Mouse (Mus musculus): ENCODE results near the gene Pym1. TPM values are rescaled to one million over a fixed set of nuclear protein-coding genes. Genes with fewer than 3 reads are reported as not detected.

Pym1 gene
- total and polyA plus RNA-seq, 2 experiments from 2014 or later, result 16.5 to 37.1 TPM

- H3K9me3 ChIP-seq (replicated peaks; ENCODE audit: control insufficient read depth, low read length), result no peaks in the 10 kb centered on the region
- TF ChIP-seq EP300 (IDR thresholded peaks at IDR 0.05; ENCODE audit: low read depth) (no peak), CTCF (IDR thresholded peaks at IDR 0.05; ENCODE audit: low read depth) (no peak)
- DNase-seq (ENCODE audit: low spot score), result peak; percentile 52
- peaks cover 34% of the 10 kb centered on the region for H3K4me1 ChIP-seq (ENCODE audit: control insufficient read depth, insufficient read depth)
- peak within 1 kb of the TSS; percentile 80 for H3K4me2 ChIP-seq (ENCODE audit: low read depth, low read length)
- ATAC-seq (ENCODE audit: insufficient read depth, low read depth), result no peak; the same call in 1 of the 2 replicates
- H3K36me3 ChIP-seq (replicated peaks; ENCODE audit: control insufficient read depth, insufficient read depth, low read length), result peaks cover 20% of the 10 kb centered on the region
- no peaks in the 10 kb centered on the region for H3K27me3 ChIP-seq (ENCODE audit: control insufficient read depth, insufficient read depth, low read length)
- WGBS, result 0% methylated on average over 14 of the region's 14 CpGs
- peak within 1 kb of the TSS; percentile 73 for H3K4me3 ChIP-seq (ENCODE audit: low read depth, low read length)
- H3K27ac ChIP-seq (ENCODE audit: low read depth), result peak within 1 kb of the TSS; percentile 98
- H3K9ac ChIP-seq (replicated peaks; ENCODE audit: low read depth, low read length), result peak within 1 kb of the TSS; percentile 79
Measured at GRCm38 (mm10) chr10:128803771-128804270, 56.1 kb downstream of the Pym1 start, which contains the start of gene Dnajc14. TSS of gene Dnajc14 (plus strand) at chr10:128804062.

- Histone ChIP-seq H3K9ac (replicated peaks; ENCODE audit: low read depth, low read length) (peak within 1 kb of the TSS; percentile 79), H3K4me2 (ENCODE audit: low read depth, low read length) (peak within 1 kb of the TSS; percentile 80), H3K27ac (ENCODE audit: low read depth) (peak within 1 kb of the TSS; percentile 98), H3K4me3 (ENCODE audit: low read depth, low read length) (peak within 1 kb of the TSS; percentile 73), H3K4me1 (ENCODE audit: control insufficient read depth, insufficient read depth) (peaks cover 39% of the 10 kb centered on the region), H3K9me3 (replicated peaks; ENCODE audit: control insufficient read depth, low read length) (no peaks in the 10 kb centered on the region), H3K27me3 (ENCODE audit: control insufficient read depth, insufficient read depth, low read length) (no peaks in the 10 kb centered on the region), H3K36me3 (replicated peaks; ENCODE audit: control insufficient read depth, insufficient read depth, low read length) (peaks cover 21% of the 10 kb centered on the region)
- under 1% methylated on average over 28 of the region's 28 CpGs for WGBS
- ATAC-seq (ENCODE audit: insufficient read depth, low read depth), result peak; percentile 45
- TF ChIP-seq EP300 (IDR thresholded peaks at IDR 0.05; ENCODE audit: low read depth) (peak; percentile 8; the same call in 1 of the 2 replicates), CTCF (IDR thresholded peaks at IDR 0.05; ENCODE audit: low read depth) (no peak)
- peak; percentile 68 for DNase-seq (ENCODE audit: low spot score)
Measured at GRCm38 (mm10) chr10:128804271-128805091, 56.8 kb downstream of the Pym1 start, which contains the start of gene Tmem198b. TSS of gene Tmem198b (minus strand) at chr10:128804370.

GRCm38 (mm10) chr10:128805092-128806000, 57.7 kb downstream of the Pym1 start:
- H3K9me3 ChIP-seq (replicated peaks; ENCODE audit: control insufficient read depth, low read length), result no peaks in the 10 kb centered on the region
- peaks cover 21% of the 10 kb centered on the region for H3K36me3 ChIP-seq (replicated peaks; ENCODE audit: control insufficient read depth, insufficient read depth, low read length)
- H3K9ac ChIP-seq (replicated peaks; ENCODE audit: low read depth, low read length), result peak overlapping the region; percentile 79
- H3K4me1 ChIP-seq (ENCODE audit: control insufficient read depth, insufficient read depth), result peaks cover 39% of the 10 kb centered on the region
- peak; percentile 94 for ATAC-seq (ENCODE audit: insufficient read depth, low read depth)
- TF ChIP-seq EP300 (IDR thresholded peaks at IDR 0.05; ENCODE audit: low read depth) (peak; percentile 68), CTCF (IDR thresholded peaks at IDR 0.05; ENCODE audit: low read depth) (peak; percentile 35)
- no peaks in the 10 kb centered on the region for H3K27me3 ChIP-seq (ENCODE audit: control insufficient read depth, insufficient read depth, low read length)
- peak overlapping the region; percentile 80 for H3K4me2 ChIP-seq (ENCODE audit: low read depth, low read length)
- peak; percentile 97 for DNase-seq (ENCODE audit: low spot score)
- peak overlapping the region; percentile 98 for H3K27ac ChIP-seq (ENCODE audit: low read depth)
- 1% methylated on average over 57 of the region's 70 CpGs for WGBS
- peak overlapping the region; percentile 73 for H3K4me3 ChIP-seq (ENCODE audit: low read depth, low read length)

- Histone ChIP-seq H3K9ac (replicated peaks; ENCODE audit: low read depth, low read length) (peak overlapping the region; percentile 66; the same call in 1 of the 2 replicates), H3K4me1 (ENCODE audit: control insufficient read depth, insufficient read depth) (peaks cover 39% of the 10 kb centered on the region), H3K27me3 (ENCODE audit: control insufficient read depth, insufficient read depth, low read length) (no peaks in the 10 kb centered on the region), H3K4me2 (ENCODE audit: low read depth, low read length) (peak overlapping the region; percentile 80), H3K4me3 (ENCODE audit: low read depth, low read length) (peak overlapping the region; percentile 73), H3K9me3 (replicated peaks; ENCODE audit: control insufficient read depth, low read length) (no peaks in the 10 kb centered on the region), H3K27ac (ENCODE audit: low read depth) (peak overlapping the region; percentile 23; the same call in 1 of the 2 replicates), H3K36me3 (replicated peaks; ENCODE audit: control insufficient read depth, insufficient read depth, low read length) (peaks cover 15% of the 10 kb centered on the region)
- TF ChIP-seq EP300 (IDR thresholded peaks at IDR 0.05; ENCODE audit: low read depth), result no peak
- TF ChIP-seq CTCF (IDR thresholded peaks at IDR 0.05; ENCODE audit: low read depth), result no peak
- WGBS, result 42% methylated on average over 6 of the region's 6 CpGs
- no peak for ATAC-seq (ENCODE audit: insufficient read depth, low read depth)
- no peak for DNase-seq (ENCODE audit: low spot score)
Measured at GRCm38 (mm10) chr10:128806086-128806485, 58.4 kb downstream of the Pym1 start.

GRCm38 (mm10) chr10:128807018-128807417, 59.3 kb downstream of the Pym1 start:
- ATAC-seq (ENCODE audit: insufficient read depth, low read depth), result no peak
- TF ChIP-seq EP300 (IDR thresholded peaks at IDR 0.05; ENCODE audit: low read depth) (no peak), CTCF (IDR thresholded peaks at IDR 0.05; ENCODE audit: low read depth) (no peak)
- WGBS, result 78% methylated on average over 8 of the region's 8 CpGs
- peak overlapping the region; percentile 73 for H3K4me3 ChIP-seq (ENCODE audit: low read depth, low read length)
- peaks cover 11% of the 10 kb centered on the region for H3K36me3 ChIP-seq (replicated peaks; ENCODE audit: control insufficient read depth, insufficient read depth, low read length)
- no peaks in the 10 kb centered on the region for H3K27me3 ChIP-seq (ENCODE audit: control insufficient read depth, insufficient read depth, low read length)
- peaks cover 39% of the 10 kb centered on the region for H3K4me1 ChIP-seq (ENCODE audit: control insufficient read depth, insufficient read depth)
- DNase-seq (ENCODE audit: low spot score), result no peak
- H3K9me3 ChIP-seq (replicated peaks; ENCODE audit: control insufficient read depth, low read length), result no peaks in the 10 kb centered on the region
- H3K9ac ChIP-seq (replicated peaks; ENCODE audit: low read depth, low read length), result peak overlapping the region; percentile 66; the same call in 1 of the 2 replicates
- no peak overlapping the region for H3K27ac ChIP-seq (ENCODE audit: low read depth)
- peak overlapping the region; percentile 80 for H3K4me2 ChIP-seq (ENCODE audit: low read depth, low read length)

Other genes starting within 250 kb of the Pym1 start
- gene Myl6b, start 249.2 kb upstream of the Pym1 start, total RNA-seq (2014; rRNA removed; ENCODE audit: low replicate concordance), result 3.2 and 4.8 TPM in 2 replicates
- gene Myl6b, start 249.2 kb upstream of the Pym1 start, polyA plus RNA-seq (2015; fragmentation: Nextera tagmentation; extraction: Ambion mirVana), result 4.6 and 4.9 TPM in 2 replicates
- gene Esyt1, start 222.0 kb upstream of the Pym1 start, total RNA-seq (2014; rRNA removed; ENCODE audit: low replicate concordance), result 38.2 and 41.5 TPM in 2 replicates
- gene Esyt1, start 222.0 kb upstream of the Pym1 start, polyA plus RNA-seq (2015; fragmentation: Nextera tagmentation; extraction: Ambion mirVana), result 12.6 and 13.0 TPM in 2 replicates
- gene Zc3h10, start 200.1 kb upstream of the Pym1 start, total RNA-seq (2014; rRNA removed; ENCODE audit: low replicate concordance), result 13.8 and 24.4 TPM in 2 replicates
- 6.1 and 8.1 TPM in 2 replicates for gene Zc3h10, start 200.1 kb upstream of the Pym1 start, polyA plus RNA-seq (2015; fragmentation: Nextera tagmentation; extraction: Ambion mirVana)
- 577 and 617 TPM in 2 replicates for gene Rpl41, start 198.6 kb upstream of the Pym1 start, total RNA-seq (2014; rRNA removed; ENCODE audit: low replicate concordance)
- 2,108 and 2,189 TPM in 2 replicates for gene Rpl41, start 198.6 kb upstream of the Pym1 start, polyA plus RNA-seq (2015; fragmentation: Nextera tagmentation; extraction: Ambion mirVana)
- 50.2 and 58.2 TPM in 2 replicates for gene Pa2g4, start 181.9 kb upstream of the Pym1 start, total RNA-seq (2014; rRNA removed; ENCODE audit: low replicate concordance)
- gene Pa2g4, start 181.9 kb upstream of the Pym1 start, polyA plus RNA-seq (2015; fragmentation: Nextera tagmentation; extraction: Ambion mirVana), result 72.4 and 74.3 TPM in 2 replicates
- gene Erbb3, start 158.2 kb upstream of the Pym1 start, total RNA-seq (2014; rRNA removed; ENCODE audit: low replicate concordance), result 6.9 and 10.6 TPM in 2 replicates
- gene Erbb3, start 158.2 kb upstream of the Pym1 start, polyA plus RNA-seq (2015; fragmentation: Nextera tagmentation; extraction: Ambion mirVana), result 3.0 and 3.1 TPM in 2 replicates
- gene Rps26, start 121.1 kb upstream of the Pym1 start, total RNA-seq (2014; rRNA removed; ENCODE audit: low replicate concordance), result 1,086 and 1,110 TPM in 2 replicates
- gene Rps26, start 121.1 kb upstream of the Pym1 start, polyA plus RNA-seq (2015; fragmentation: Nextera tagmentation; extraction: Ambion mirVana), result 341 and 360 TPM in 2 replicates
- 0.11 and 1.4 TPM in 2 replicates for gene Ikzf4, start 101.9 kb upstream of the Pym1 start, total RNA-seq (2014; rRNA removed; ENCODE audit: low replicate concordance)
- 0.52 and 0.59 TPM in 2 replicates for gene Ikzf4, start 101.9 kb upstream of the Pym1 start, polyA plus RNA-seq (2015; fragmentation: Nextera tagmentation; extraction: Ambion mirVana)
- gene Suox, start 73.8 kb upstream of the Pym1 start, total RNA-seq (2014; rRNA removed; ENCODE audit: low replicate concordance), result 17.2 and 21.4 TPM in 2 replicates
- 11.9 and 12.5 TPM in 2 replicates for gene Suox, start 73.8 kb upstream of the Pym1 start, polyA plus RNA-seq (2015; fragmentation: Nextera tagmentation; extraction: Ambion mirVana)
- 68.1 and 75.3 TPM in 2 replicates for gene Rab5b, start 51.6 kb upstream of the Pym1 start, total RNA-seq (2014; rRNA removed; ENCODE audit: low replicate concordance)
- 51.2 and 54.8 TPM in 2 replicates for gene Rab5b, start 51.6 kb upstream of the Pym1 start, polyA plus RNA-seq (2015; fragmentation: Nextera tagmentation; extraction: Ambion mirVana)
- 7.7 and 23.2 TPM in 2 replicates for gene Pmel, start 43.7 kb upstream of the Pym1 start, total RNA-seq (2014; rRNA removed; ENCODE audit: low replicate concordance)
- gene Pmel, start 43.7 kb upstream of the Pym1 start, polyA plus RNA-seq (2015; fragmentation: Nextera tagmentation; extraction: Ambion mirVana), result 2.0 and 3.0 TPM in 2 replicates
- 71.8 and 74.7 TPM in 2 replicates for gene Cdk2, start 42.9 kb upstream of the Pym1 start, total RNA-seq (2014; rRNA removed; ENCODE audit: low replicate concordance)
- gene Cdk2, start 42.9 kb upstream of the Pym1 start, polyA plus RNA-seq (2015; fragmentation: Nextera tagmentation; extraction: Ambion mirVana), result 50.9 and 53.0 TPM in 2 replicates
- 4.8 and 6.8 TPM in 2 replicates for gene Dgka, start 3.0 kb upstream of the Pym1 start, total RNA-seq (2014; rRNA removed; ENCODE audit: low replicate concordance)
- gene Dgka, start 3.0 kb upstream of the Pym1 start, polyA plus RNA-seq (2015; fragmentation: Nextera tagmentation; extraction: Ambion mirVana), result 4.8 and 5.2 TPM in 2 replicates
- gene Mmp19, start 43.0 kb downstream of the Pym1 start, total RNA-seq (2014; rRNA removed; ENCODE audit: low replicate concordance), result 5.1 and 9.0 TPM in 2 replicates
- 1.00 and 1.5 TPM in 2 replicates for gene Mmp19, start 43.0 kb downstream of the Pym1 start, polyA plus RNA-seq (2015; fragmentation: Nextera tagmentation; extraction: Ambion mirVana)
- gene Dnajc14, start 56.2 kb downstream of the Pym1 start, total RNA-seq (2014; rRNA removed; ENCODE audit: low replicate concordance), result 28.6 and 29.7 TPM in 2 replicates
- gene Dnajc14, start 56.2 kb downstream of the Pym1 start, polyA plus RNA-seq (2015; fragmentation: Nextera tagmentation; extraction: Ambion mirVana), result 27.6 and 29.8 TPM in 2 replicates
- 17.9 and 24.4 TPM in 2 replicates for gene Tmem198b, start 56.5 kb downstream of the Pym1 start, total RNA-seq (2014; rRNA removed; ENCODE audit: low replicate concordance)
- 11.1 and 11.6 TPM in 2 replicates for gene Tmem198b, start 56.5 kb downstream of the Pym1 start, polyA plus RNA-seq (2015; fragmentation: Nextera tagmentation; extraction: Ambion mirVana)
- gene Sarnp, start 69.4 kb downstream of the Pym1 start, total RNA-seq (2014; rRNA removed; ENCODE audit: low replicate concordance), result 19.4 and 20.0 TPM in 2 replicates
- gene Sarnp, start 69.4 kb downstream of the Pym1 start, polyA plus RNA-seq (2015; fragmentation: Nextera tagmentation; extraction: Ambion mirVana), result 135 and 141 TPM in 2 replicates
- gene Ormdl2, start 73.8 kb downstream of the Pym1 start, total RNA-seq (2014; rRNA removed; ENCODE audit: low replicate concordance), result 27.6 and 32.1 TPM in 2 replicates
- 20.2 and 26.7 TPM in 2 replicates for gene Ormdl2, start 73.8 kb downstream of the Pym1 start, polyA plus RNA-seq (2015; fragmentation: Nextera tagmentation; extraction: Ambion mirVana)
- gene Gdf11, start 143.8 kb downstream of the Pym1 start, total RNA-seq (2014; rRNA removed; ENCODE audit: low replicate concordance), result 1.6 and 6.7 TPM in 2 replicates
- gene Gdf11, start 143.8 kb downstream of the Pym1 start, polyA plus RNA-seq (2015; fragmentation: Nextera tagmentation; extraction: Ambion mirVana), result 1.5 and 1.7 TPM in 2 replicates
- 32.9 and 72.6 TPM in 2 replicates for gene Cd63, start 153.1 kb downstream of the Pym1 start, total RNA-seq (2014; rRNA removed; ENCODE audit: low replicate concordance)
- gene Cd63, start 153.1 kb downstream of the Pym1 start, polyA plus RNA-seq (2015; fragmentation: Nextera tagmentation; extraction: Ambion mirVana), result 381 and 398 TPM in 2 replicates
- gene Rdh5, start 175.0 kb downstream of the Pym1 start, total RNA-seq (2014; rRNA removed; ENCODE audit: low replicate concordance), result 7.6 and 14.3 TPM in 2 replicates
- 9.3 and 11.1 TPM in 2 replicates for gene Rdh5, start 175.0 kb downstream of the Pym1 start, polyA plus RNA-seq (2015; fragmentation: Nextera tagmentation; extraction: Ambion mirVana)
- gene Bloc1s1, start 176.1 kb downstream of the Pym1 start, total RNA-seq (2014; rRNA removed; ENCODE audit: low replicate concordance), result 121 and 130 TPM in 2 replicates
- gene Bloc1s1, start 176.1 kb downstream of the Pym1 start, polyA plus RNA-seq (2015; fragmentation: Nextera tagmentation; extraction: Ambion mirVana), result 292 and 295 TPM in 2 replicates
- gene Itga7, start 185.9 kb downstream of the Pym1 start, total RNA-seq (2014; rRNA removed; ENCODE audit: low replicate concordance), result 22.3 and 41.4 TPM in 2 replicates
- 18.5 and 22.7 TPM in 2 replicates for gene Itga7, start 185.9 kb downstream of the Pym1 start, polyA plus RNA-seq (2015; fragmentation: Nextera tagmentation; extraction: Ambion mirVana)
- not detected in 2 replicates for gene Mettl7b, start 213.1 kb downstream of the Pym1 start, total RNA-seq (2014; rRNA removed; ENCODE audit: low replicate concordance)
- not detected in 2 replicates for gene Mettl7b, start 213.1 kb downstream of the Pym1 start, polyA plus RNA-seq (2015; fragmentation: Nextera tagmentation; extraction: Ambion mirVana)
- not detected in 2 replicates for gene Olfr9, start 241.5 kb downstream of the Pym1 start, total RNA-seq (2014; rRNA removed; ENCODE audit: low replicate concordance)
- not detected in 2 replicates for gene Olfr9, start 241.5 kb downstream of the Pym1 start, polyA plus RNA-seq (2015; fragmentation: Nextera tagmentation; extraction: Ambion mirVana)